Mouse (Mus musculus) spleen, postnatal 10 days (tissue): Measurements from ENCODE around the gene Elf1.

Experiments
- DNase-seq, 2 experiments: peaks; one replicate each; pipeline ENCODE4 v3.0.0; 2021 to 2022; ENCODE audit warnings: low spot score in 2 of 2

Elf1 gene

GRCm38 (mm10) chr14:79573482-79574191 lies 92.6 kb downstream of the Elf1 start:
- no peak for DNase-seq

- DNase-seq = no peak
Measured at GRCm38 (mm10) chr14:79574361-79574760, 93.4 kb downstream of the Elf1 start.

GRCm38 (mm10) chr14:79583526-79584245 lies 102.7 kb downstream of the Elf1 start:
- DNase-seq = no peak

- DNase-seq = no peak
Measured at GRCm38 (mm10) chr14:79586499-79587138, 105.6 kb downstream of the Elf1 start.

- DNase-seq = peak; percentile 97 to 99
Measured at GRCm38 (mm10) chr14:79587139-79587851, 106.3 kb downstream of the Elf1 start, which contains the start of gene Sugt1. TSS of gene Sugt1 (plus strand) at chr14:79587691.

GRCm38 (mm10) chr14:79587852-79588229 lies 106.8 kb downstream of the Elf1 start:
- DNase-seq = no peak

GRCm38 (mm10) chr14:79588534-79588951 lies 107.5 kb downstream of the Elf1 start:
- no peak for DNase-seq

GRCm38 (mm10) chr14:79589401-79589800 lies 108.4 kb downstream of the Elf1 start:
- DNase-seq = no peak

GRCm38 (mm10) chr14:79590916-79591315 lies 109.9 kb downstream of the Elf1 start:
- DNase-seq = no peak

- no peak for DNase-seq
Measured at GRCm38 (mm10) chr14:79591611-79592010, 110.6 kb downstream of the Elf1 start.

GRCm38 (mm10) chr14:79594069-79594468 lies 113.1 kb downstream of the Elf1 start:
- DNase-seq = no peak

- DNase-seq = no peak
Measured at GRCm38 (mm10) chr14:79596602-79597001, 115.6 kb downstream of the Elf1 start.

GRCm38 (mm10) chr14:79605881-79606280 lies 124.9 kb downstream of the Elf1 start:
- DNase-seq = no peak

GRCm38 (mm10) chr14:79606392-79606791 lies 125.4 kb downstream of the Elf1 start:
- DNase-seq = no peak

GRCm38 (mm10) chr14:79606867-79607266 lies 125.9 kb downstream of the Elf1 start:
- DNase-seq = no peak

- no peak for DNase-seq
Measured at GRCm38 (mm10) chr14:79607352-79607751, 126.4 kb downstream of the Elf1 start.

GRCm38 (mm10) chr14:79608286-79608685 lies 127.3 kb downstream of the Elf1 start:
- no peak for DNase-seq

GRCm38 (mm10) chr14:79617121-79617828 lies 136.3 kb downstream of the Elf1 start:
- DNase-seq = no peak

- DNase-seq = no peak
Measured at GRCm38 (mm10) chr14:79619802-79620201, 138.8 kb downstream of the Elf1 start.

- DNase-seq = no peak
Measured at GRCm38 (mm10) chr14:79621143-79621542, 140.1 kb downstream of the Elf1 start.
